Mouse (Mus musculus): ENCODE measurements around the gene Taf1c.
A peak's percentile ranks its signal among the peaks of the same experiment; 100 is the strongest.

Taf1c gene

GRCm38 (mm10) chr8:119623061-119623460, 18.0 kb upstream of the Taf1c start:
- no peak for DNase-seq (ENCODE audit: low spot score)

DNA sequence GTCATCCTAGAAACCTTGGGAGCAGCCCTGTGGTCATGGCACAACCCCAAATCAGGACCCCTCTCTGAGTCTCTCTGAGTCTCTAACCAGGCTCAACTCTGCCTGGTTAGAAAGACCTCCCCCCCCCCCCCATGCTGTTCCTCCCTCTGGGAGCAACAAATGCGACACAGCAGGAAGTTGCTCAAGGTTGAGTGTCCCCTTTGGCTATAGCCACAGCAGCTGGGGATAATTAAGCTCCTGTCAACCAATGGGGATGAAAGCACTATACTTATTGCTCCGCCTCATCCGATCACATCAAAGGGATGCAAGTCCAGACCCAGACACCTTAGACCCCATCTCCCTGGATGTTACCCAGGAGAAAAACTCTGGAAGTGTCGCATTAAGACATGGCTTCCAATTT, 17.5 kb upstream of the Taf1c start:
- DNase-seq (ENCODE audit: low spot score): no peak

DNA sequence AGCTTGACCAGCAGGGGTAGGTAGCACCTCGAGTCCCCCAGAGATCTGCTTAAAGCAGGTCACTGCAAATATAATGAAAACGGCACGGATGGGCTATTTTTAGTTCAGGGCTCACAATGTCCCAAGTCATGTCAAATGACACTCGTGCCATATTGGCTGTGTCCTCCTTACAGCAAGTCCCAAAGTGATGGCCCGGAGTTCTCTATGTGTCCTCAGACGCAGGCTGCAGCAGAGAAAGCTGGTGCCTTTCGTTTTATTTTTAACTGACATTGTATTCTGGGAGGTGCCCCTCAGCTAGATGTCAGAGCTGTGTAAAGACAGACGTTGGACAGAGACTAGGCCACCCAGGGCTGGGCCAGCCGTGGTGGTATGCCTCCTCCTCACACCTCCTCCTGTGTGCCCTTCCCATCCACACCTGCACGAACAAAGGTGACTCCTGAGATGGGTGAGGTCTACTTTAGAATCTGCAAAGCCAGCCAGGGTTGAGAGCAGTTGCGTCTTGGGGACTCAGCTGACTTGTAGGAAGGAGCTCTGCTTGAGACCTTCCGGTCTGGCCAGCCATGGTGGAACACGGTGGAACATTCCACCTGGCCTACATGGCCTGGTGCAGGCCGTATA, 15.9 kb upstream of the Taf1c start:
- no peak for DNase-seq (ENCODE audit: low spot score)

DNA sequence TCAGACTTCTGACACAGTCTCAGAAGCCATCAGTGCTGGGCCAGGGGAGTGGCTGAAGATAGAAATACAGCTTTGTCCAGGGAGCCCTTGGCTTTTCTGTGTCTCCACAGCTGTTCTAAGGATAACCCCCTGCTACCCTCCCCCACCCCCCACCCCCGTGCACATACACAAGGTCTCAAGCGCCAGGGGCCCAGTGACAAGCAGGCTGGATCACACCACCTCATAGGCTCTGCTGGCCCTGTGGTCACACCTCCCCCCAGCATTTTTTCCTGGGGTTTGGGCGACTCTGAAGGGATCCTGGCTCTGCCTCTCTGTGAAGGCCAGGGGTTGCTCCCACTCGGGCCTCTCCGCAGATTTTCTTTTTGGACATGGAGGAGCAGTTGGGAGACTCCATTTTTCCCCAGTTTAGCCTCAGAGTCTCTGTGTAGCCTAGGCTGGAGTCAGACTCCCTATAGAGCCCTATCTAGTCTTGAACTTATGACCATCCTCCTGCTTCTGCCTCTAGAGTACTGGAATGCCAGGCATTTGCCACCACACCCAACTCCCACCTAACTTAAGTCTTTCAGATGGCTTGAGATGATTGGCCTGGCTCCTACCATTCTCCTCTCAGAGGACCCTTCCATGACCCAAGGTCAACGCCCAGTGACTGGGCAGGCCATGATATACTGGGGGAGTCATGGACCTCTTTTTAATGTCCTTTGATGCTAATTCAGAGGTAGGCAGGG, 15.3 kb upstream of the Taf1c start:
- DNase-seq (ENCODE audit: low spot score): no peak

GRCm38 (mm10) chr8:119618887-119619286, 13.9 kb upstream of the Taf1c start:
- DNase-seq (ENCODE audit: low spot score): no peak

GRCm38 (mm10) chr8:119617586-119617985, 12.6 kb upstream of the Taf1c start:
- DNase-seq (ENCODE audit: low spot score): no peak

- no peak for DNase-seq (ENCODE audit: low spot score)
Observed at GRCm38 (mm10) chr8:119616811-119617210, 11.8 kb upstream of the Taf1c start.

DNA sequence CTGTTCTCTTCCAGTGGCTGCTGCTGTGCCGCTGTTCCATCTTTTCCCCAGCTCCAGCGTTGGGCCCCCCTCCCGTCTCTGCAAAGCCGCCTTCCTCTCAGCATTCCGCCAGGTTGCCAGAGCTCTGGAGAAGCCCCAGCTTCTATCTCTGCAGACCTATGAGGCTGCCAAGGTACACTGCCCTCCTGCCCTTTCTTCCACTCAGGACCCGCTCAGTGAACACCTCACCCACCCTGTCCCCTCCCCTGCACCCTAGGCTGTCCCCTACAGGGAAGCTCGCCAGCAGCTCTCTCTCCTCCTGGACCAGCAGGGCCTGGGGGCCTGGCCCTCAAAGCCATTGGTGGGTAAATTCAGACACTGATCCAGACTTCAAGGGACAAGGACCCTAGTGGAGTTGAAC, 11.3 kb upstream of the Taf1c start:
- no peak for DNase-seq (ENCODE audit: low spot score)

- no peak for DNase-seq (ENCODE audit: low spot score)
Observed at GRCm38 (mm10) chr8:119615096-119615495, 10.1 kb upstream of the Taf1c start.

- DNase-seq (ENCODE audit: low spot score): no peak
Observed at GRCm38 (mm10) chr8:119612471-119612870, 7.4 kb upstream of the Taf1c start, which contains the start of gene Adad2. Gene Adad2 (plus strand): TSS chr8:119612747.

DNA sequence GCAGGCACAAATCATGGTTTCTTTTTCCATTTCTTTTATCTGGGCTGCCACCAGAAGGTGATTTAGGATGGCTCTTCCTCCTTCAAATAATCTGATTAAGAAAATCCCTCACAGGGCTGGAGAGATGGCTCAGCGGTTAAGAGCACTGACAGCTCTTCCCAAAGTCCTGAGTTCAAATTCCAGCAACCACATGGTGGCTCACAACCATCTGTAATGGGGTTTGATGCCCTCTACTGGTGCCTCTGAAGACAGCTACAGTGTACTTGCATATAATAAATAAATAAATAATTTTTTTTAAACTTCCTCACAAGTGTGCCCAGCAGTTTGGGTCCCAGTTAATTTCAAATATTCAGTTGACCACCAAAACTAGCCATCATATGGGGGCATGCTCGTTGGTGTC, 1.2 kb upstream of the Taf1c start:
- DNase-seq (ENCODE audit: low spot score): no peak

DNA sequence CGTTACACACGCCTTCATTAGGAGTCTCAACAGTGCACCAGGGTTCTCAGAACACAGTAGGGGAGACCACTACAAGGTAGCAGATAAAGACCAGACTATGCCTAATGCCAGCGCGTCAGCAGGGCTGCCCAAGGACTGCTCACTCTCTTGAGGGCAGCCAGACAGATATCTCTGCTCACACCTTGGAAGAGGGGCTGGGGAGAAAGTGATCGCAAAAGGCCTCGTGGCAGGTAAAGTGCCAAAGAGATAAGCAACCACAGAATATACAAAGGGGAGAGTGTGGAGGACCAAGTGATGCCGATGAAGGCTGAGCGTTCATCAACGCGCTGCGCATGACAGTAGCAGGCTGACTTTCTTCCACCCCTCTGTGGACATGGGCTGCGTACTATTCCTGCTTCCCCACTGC, 621 bp downstream of the Taf1c start:
- no peak for DNase-seq (ENCODE audit: low spot score)

- DNase-seq (ENCODE audit: low spot score): no peak
Observed at GRCm38 (mm10) chr8:119603771-119604170, 1.3 kb downstream of the Taf1c start.

GRCm38 (mm10) chr8:119591456-119591855, 13.6 kb downstream of the Taf1c start:
- DNase-seq (ENCODE audit: low spot score): no peak

DNA sequence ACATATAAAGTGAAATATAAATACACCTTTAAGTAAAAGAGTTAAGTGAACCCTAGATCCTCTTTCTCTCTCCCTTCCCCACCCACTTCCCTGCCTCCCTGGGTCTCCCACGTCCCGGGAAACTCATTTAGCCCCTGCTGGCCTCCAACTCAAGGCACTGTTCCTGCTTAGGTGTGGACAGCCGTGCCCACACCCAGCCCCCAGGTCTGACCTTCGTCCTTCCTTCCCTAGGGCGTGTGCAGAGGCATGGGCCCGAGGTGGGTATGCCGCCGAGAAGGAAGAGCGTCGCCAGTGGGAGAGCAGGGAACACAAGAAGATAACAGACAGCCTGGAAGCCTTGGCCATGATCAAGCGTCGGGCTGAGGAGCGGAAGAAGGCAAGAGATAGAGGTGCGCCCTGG, 14.7 kb downstream of the Taf1c start:
- no peak for DNase-seq (ENCODE audit: low spot score)

- DNase-seq (ENCODE audit: low spot score): peak; percentile 64
Observed at GRCm38 (mm10) chr8:119588844-119589243, 16.2 kb downstream of the Taf1c start.

GRCm38 (mm10) chr8:119588321-119588720, 16.7 kb downstream of the Taf1c start:
- DNase-seq (ENCODE audit: low spot score): no peak

DNA sequence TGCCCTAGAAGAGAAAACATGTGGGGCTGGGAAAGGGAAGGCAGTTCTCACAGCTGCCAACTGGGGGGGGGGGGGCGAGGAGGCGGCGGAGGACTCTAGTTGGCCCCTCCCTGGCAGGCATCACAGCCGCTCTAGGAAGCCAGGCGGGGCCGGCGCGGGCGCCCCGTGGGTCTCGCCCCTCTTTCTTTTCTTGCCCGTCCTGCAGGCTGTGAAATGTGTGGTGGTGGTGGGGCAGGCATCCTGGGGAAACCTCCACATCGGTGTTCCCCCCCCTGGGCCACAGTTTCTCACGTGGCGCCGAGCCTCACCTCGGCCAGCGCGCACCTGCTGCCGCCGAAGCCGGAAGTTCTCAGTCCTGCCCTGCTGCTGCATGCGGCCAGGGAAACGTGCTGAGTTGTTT, 19.1 kb downstream of the Taf1c start:
- no peak for DNase-seq (ENCODE audit: low spot score)

DNA sequence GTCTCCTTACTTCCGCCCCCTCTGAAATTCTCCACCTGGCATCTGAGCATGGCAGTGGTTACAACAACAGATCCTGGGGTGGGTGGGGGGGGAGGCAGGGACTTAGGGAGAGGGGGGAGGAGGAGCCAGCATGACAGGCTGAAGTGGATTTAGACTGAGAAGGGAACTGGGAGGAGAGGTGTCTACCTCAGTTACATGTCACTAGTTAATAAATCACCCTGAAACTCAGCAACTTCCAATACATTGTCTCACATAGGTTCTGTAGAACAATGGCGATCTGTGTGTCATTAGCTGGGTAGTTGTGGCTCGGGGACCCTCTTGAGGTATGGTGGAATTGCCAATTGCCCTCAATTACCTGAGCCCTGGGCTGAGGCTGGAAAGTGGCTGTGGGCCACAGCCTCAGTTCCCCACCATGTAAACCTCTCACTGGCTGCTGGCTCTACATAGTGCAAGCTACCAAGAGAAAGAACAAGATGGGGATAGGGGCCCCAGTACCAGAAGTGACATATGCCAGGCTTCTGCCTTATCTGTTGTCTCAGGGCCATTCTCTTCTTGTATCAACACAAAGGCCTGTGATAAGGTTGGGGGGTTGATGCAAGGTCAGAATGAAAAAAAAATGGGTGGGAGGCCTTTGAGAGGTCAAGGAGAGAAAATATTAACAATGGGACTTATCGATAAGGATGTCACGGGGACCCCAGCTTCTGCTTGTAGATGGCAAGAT, 24.4 kb downstream of the Taf1c start:
- DNase-seq (ENCODE audit: low spot score): no peak

- DNase-seq (ENCODE audit: low spot score): no peak
Observed at GRCm38 (mm10) chr8:119579096-119579495, 25.9 kb downstream of the Taf1c start.

DNA sequence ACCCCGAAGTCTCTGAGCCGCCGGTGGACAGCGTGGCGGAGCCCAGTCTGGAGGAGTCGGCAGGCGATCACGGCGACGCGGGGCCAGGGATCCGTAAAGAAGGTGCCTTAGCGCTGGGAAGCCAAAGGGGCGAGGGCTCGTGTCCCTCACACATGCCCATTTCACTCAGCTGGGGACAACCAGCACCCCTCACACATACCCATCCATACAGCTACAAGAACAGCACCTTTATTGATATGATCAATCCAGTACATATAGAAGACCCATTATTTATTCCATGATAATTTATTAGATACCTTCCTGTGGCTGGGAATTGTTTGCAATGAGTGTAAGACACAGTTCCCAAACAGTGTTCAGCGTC, 29.7 kb downstream of the Taf1c start:
- DNase-seq (ENCODE audit: low spot score): no peak

- peak; percentile 95 for DNase-seq (ENCODE audit: low spot score)
Observed at GRCm38 (mm10) chr8:119574437-119575365, 30.3 kb downstream of the Taf1c start, which contains the start of the genes Hsdl1 and Dnaaf1. Gene Hsdl1 (minus strand): TSS chr8:119575183. Gene Dnaaf1 (plus strand): TSS chr8:119575235.

Measured in embryo, embryonic 10 days (tissue).